Mouse (Mus musculus) NIH3T3 (cell line): ENCODE measurements around the gene Ap3s2.

Source experiments
- DNase-seq: peaks from one replicate; pipeline ENCODE4 v3.0.0-alpha.2; 2012; ENCODE audit warnings: low read depth

The Ap3s2 gene

DNA sequence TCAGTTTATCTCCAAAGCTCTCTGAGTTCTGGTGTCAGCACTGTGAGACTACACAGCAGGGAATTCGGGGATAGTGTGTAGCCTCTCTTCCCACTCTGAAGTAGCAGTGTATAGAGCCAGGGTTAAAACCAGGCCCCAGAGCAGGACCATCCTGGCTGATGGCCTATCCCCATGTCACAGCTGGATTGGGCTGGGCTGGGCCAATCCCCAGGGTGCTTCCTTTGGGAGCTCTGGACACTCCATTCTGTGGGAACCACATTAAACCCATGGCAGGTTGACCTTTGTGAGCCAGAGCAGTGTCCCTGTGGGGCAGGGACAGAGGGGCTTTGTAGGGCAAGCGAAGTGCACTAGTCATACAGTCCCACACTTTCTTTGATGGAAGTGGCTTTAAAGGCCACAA lies 74.1 kb downstream of the Ap3s2 start:
- no peak for DNase-seq

DNA sequence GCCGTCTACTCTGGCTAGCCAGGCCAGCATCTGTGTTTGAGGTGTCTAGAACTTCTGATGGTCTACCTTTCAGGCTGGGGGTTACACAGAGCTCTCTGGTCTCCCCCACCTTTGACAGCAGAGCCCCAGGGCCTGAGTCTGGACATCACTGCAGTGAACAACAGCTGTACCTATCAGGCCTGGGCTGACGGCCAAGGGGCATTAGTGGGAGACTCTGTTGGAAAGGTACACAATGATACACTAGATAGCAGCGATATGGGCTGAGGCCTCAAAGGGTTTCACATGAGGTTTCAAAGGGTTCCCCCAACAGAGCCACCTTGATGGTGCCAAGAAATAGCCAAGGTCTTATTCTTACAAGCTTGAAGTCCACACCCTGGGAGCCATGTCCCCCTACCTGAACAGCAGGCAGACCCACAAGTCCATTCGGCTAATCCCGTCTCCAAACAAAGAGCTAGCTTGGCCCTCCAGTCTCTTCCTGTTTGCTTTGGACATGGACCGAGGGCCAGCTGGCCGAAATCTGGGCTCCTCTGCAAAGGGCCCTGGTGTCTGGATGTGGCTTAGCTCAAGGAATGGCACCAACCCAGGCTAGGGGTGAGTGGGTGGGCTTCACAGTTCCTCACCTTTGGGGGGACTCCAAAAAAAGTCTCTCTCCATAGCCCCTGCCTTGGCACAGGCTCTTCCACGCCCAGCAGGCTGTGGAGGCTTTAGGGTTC lies 76.2 kb downstream of the Ap3s2 start:
- no peak for DNase-seq

GRCm38 (mm10) chr7:79842163-79842562 lies 78.3 kb downstream of the Ap3s2 start:
- DNase-seq = no peak

DNA sequence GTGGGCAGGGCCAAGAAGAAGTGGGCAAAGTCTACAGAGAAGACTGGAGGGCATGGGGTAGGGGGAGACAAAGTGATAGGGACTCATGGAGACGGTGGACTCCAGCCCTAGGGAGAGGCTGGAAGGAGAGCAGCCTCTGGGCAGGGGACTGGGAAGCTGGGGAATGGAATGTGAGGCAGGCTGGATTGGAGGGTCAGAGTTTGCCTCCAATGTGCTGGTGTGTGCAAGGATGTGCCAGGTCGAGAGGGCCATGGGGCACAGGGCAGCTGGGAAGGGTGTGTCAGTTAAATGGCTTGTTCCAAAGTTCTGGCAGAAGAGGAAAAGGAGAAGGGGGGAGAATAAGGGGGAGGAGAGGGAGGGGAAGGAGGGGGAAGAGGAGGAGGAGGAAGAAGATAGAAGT lies 83.2 kb downstream of the Ap3s2 start:
- DNase-seq = no peak

DNA sequence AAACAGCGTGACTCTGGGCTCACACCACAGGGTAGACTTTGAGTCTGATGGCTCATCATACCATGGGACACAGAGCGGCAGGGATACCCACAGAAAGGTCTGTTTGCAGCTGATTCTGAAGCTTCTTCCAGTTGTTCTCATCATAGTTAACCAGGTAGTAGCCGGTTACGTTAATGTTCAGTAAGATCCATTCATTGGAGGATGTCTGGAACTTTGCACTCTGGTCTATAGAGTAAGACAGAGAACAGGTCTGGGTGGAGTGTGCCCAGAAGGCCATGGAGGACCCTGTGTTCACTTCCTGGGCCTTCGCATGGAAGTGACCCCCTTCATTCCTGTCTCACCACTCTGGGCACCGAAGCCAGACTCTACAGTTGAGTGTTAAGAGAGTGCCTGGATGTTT lies 85.3 kb downstream of the Ap3s2 start:
- no peak for DNase-seq

GRCm38 (mm10) chr7:79832980-79833379 lies 87.5 kb downstream of the Ap3s2 start:
- DNase-seq = peak; percentile 23

- peak; percentile 68 for DNase-seq
These were observed 88.9 kb downstream of the Ap3s2 start for GRCm38 (mm10) chr7:79831585-79831984.

GRCm38 (mm10) chr7:79831145-79831544 lies 89.3 kb downstream of the Ap3s2 start:
- DNase-seq = no peak

DNA sequence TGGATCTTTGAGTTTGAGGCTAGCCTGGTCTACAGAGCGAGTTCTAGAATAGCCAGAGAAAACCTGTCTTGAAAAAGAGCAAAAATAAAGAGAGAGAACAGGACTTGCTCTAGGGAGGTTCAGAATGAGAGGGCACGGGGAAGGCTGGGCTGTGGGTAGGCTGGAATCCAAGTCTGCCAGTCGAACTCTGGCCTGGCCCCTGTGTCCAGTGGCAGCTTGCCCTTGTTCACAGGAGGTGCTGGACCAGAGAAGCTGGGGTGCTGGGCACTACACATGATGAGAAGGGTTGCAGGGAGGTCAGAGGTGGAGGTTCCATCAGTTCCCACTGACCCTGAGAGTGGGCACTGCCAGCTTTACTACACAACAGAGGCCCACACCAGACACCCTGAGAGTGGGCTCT lies 92.1 kb downstream of the Ap3s2 start:
- no peak for DNase-seq
